Mouse (Mus musculus) natural killer cell, adult 2 months (primary cell): Measurements from ENCODE around the gene Gpd1.
"Not testable (repeated sequence)": the region's sequence is repeated elsewhere in the genome, so short reads cannot be mapped to it uniquely, and the experiment has no call there.

Source experiments
- DNase-seq, 2 experiments: peaks; one replicate each; pipeline ENCODE4 v3.0.0; 2022; ENCODE audit warnings: low spot score in 2 of 2

Gpd1 gene

GRCm38 (mm10) chr15:99721921-99722743, 4.8 kb downstream of the Gpd1 start:
- no peak for DNase-seq

GRCm38 (mm10) chr15:99723120-99723514, 5.8 kb downstream of the Gpd1 start:
- no peak for DNase-seq

- DNase-seq = no peak
These were observed 6.4 kb downstream of the Gpd1 start for GRCm38 (mm10) chr15:99723515-99724291.

GRCm38 (mm10) chr15:99724292-99725021, 7.1 kb downstream of the Gpd1 start:
- no peak for DNase-seq

GRCm38 (mm10) chr15:99725341-99726155, 8.2 kb downstream of the Gpd1 start, which contains the start of gene Cox14:
Gene Cox14 (plus strand): TSS chr15:99725618.
- DNase-seq = peak; percentile 94 to 96

GRCm38 (mm10) chr15:99726549-99726948, 9.2 kb downstream of the Gpd1 start:
- no peak for DNase-seq

- DNase-seq = not testable (repeated sequence)
These were observed 9.7 kb downstream of the Gpd1 start for GRCm38 (mm10) chr15:99727039-99727438.

- DNase-seq = no peak
These were observed 10.2 kb downstream of the Gpd1 start for GRCm38 (mm10) chr15:99727525-99727924.

GRCm38 (mm10) chr15:99728211-99728610, 10.9 kb downstream of the Gpd1 start:
- DNase-seq = no peak

- no peak for DNase-seq
These were observed 11.9 kb downstream of the Gpd1 start for GRCm38 (mm10) chr15:99729056-99729783.

GRCm38 (mm10) chr15:99731167-99731566, 13.9 kb downstream of the Gpd1 start:
- DNase-seq = no peak

GRCm38 (mm10) chr15:99731678-99732077, 14.4 kb downstream of the Gpd1 start:
- DNase-seq = no peak

GRCm38 (mm10) chr15:99733186-99733585, 15.9 kb downstream of the Gpd1 start:
- no peak for DNase-seq

- peak; percentile 100 for DNase-seq
These were observed 18.3 kb downstream of the Gpd1 start for GRCm38 (mm10) chr15:99735631-99736030.

- no peak for DNase-seq
These were observed 19.4 kb downstream of the Gpd1 start for GRCm38 (mm10) chr15:99736675-99737074.

- no peak for DNase-seq
These were observed 22.9 kb downstream of the Gpd1 start for GRCm38 (mm10) chr15:99740229-99740628.

GRCm38 (mm10) chr15:99754204-99754603, 36.9 kb downstream of the Gpd1 start:
- no peak for DNase-seq

- no peak for DNase-seq
These were observed 50.2 kb downstream of the Gpd1 start for GRCm38 (mm10) chr15:99767467-99767866.

GRCm38 (mm10) chr15:99768761-99769160, 51.4 kb downstream of the Gpd1 start:
- DNase-seq = no peak

GRCm38 (mm10) chr15:99771004-99771500, 53.7 kb downstream of the Gpd1 start:
- DNase-seq = no peak
